Mouse (Mus musculus): ENCODE measurements around the gene Ankrd61. TPM values are rescaled to one million over a fixed set of nuclear protein-coding genes. Genes with fewer than 3 reads are reported as not detected.

Gene Ankrd61
- polyA plus RNA-seq, 1 experiment from 2014 or later = 0.36 TPM

- H3K9ac ChIP-seq (replicated peaks; ENCODE audit: low read depth, low read length) = peak overlapping the region; percentile 39
- H3K36me3 ChIP-seq (ENCODE audit: control insufficient read depth, insufficient read depth, low read length) = peaks cover 17% of the 10 kb centered on the region
- H3K9me3 ChIP-seq (ENCODE audit: control insufficient read depth, low read depth, low read length) = no peaks in the 10 kb centered on the region
- H3K27me3 ChIP-seq (ENCODE audit: control insufficient read depth, insufficient read depth, low read length) = no peaks in the 10 kb centered on the region
- 2% methylated on average over 9 of the region's 9 CpGs for WGBS
- H3K4me2 ChIP-seq (replicated peaks; ENCODE audit: low read depth, low read length) = peak overlapping the region; percentile 58
- peak overlapping the region; percentile 64 for H3K4me3 ChIP-seq (ENCODE audit: low read depth, low read length)
- peaks cover 16% of the 10 kb centered on the region for H3K4me1 ChIP-seq (ENCODE audit: control insufficient read depth, insufficient read depth, low read length)
- ATAC-seq (ENCODE audit: insufficient number of reproducible peaks, insufficient read depth, low FRiP score, low read depth) = no peak
- peak overlapping the region; percentile 66 for H3K27ac ChIP-seq (ENCODE audit: low read length)
Observed at GRCm38 (mm10) chr5:143908926-143909325, 11.4 kb upstream of the Ankrd61 start.

GRCm38 (mm10) chr5:143906429-143906828 is 8.9 kb upstream of the Ankrd61 start:
- ATAC-seq (ENCODE audit: insufficient number of reproducible peaks, insufficient read depth, low FRiP score, low read depth) = no peak
- Histone ChIP-seq H3K9ac (replicated peaks; ENCODE audit: low read depth, low read length) (no peak overlapping the region), H3K4me2 (replicated peaks; ENCODE audit: low read depth, low read length) (no peak overlapping the region), H3K27me3 (ENCODE audit: control insufficient read depth, insufficient read depth, low read length) (no peaks in the 10 kb centered on the region), H3K4me3 (ENCODE audit: low read depth, low read length) (no peak overlapping the region), H3K9me3 (ENCODE audit: control insufficient read depth, low read depth, low read length) (no peaks in the 10 kb centered on the region), H3K27ac (ENCODE audit: low read length) (no peak overlapping the region), H3K4me1 (ENCODE audit: control insufficient read depth, insufficient read depth, low read length) (peaks cover 16% of the 10 kb centered on the region), H3K36me3 (ENCODE audit: control insufficient read depth, insufficient read depth, low read length) (peaks cover 41% of the 10 kb centered on the region)
- 91% methylated on average over 8 of the region's 8 CpGs for WGBS

- Histone ChIP-seq H3K4me1 (ENCODE audit: control insufficient read depth, insufficient read depth, low read length) (peaks cover 8% of the 10 kb centered on the region; the same call in 1 of the 2 replicates), H3K9me3 (ENCODE audit: control insufficient read depth, low read depth, low read length) (no peaks in the 10 kb centered on the region), H3K27me3 (ENCODE audit: control insufficient read depth, insufficient read depth, low read length) (no peaks in the 10 kb centered on the region), H3K27ac (ENCODE audit: low read length) (no peak overlapping the region), H3K4me2 (replicated peaks; ENCODE audit: low read depth, low read length) (no peak overlapping the region), H3K9ac (replicated peaks; ENCODE audit: low read depth, low read length) (no peak overlapping the region), H3K36me3 (ENCODE audit: control insufficient read depth, insufficient read depth, low read length) (peaks cover 52% of the 10 kb centered on the region), H3K4me3 (ENCODE audit: low read depth, low read length) (no peak overlapping the region)
- no peak for ATAC-seq (ENCODE audit: insufficient number of reproducible peaks, insufficient read depth, low FRiP score, low read depth)
- 86% methylated on average over 4 of the region's 4 CpGs for WGBS
Observed at GRCm38 (mm10) chr5:143903813-143904212, 6.3 kb upstream of the Ankrd61 start.

GRCm38 (mm10) chr5:143902111-143902510 is 4.6 kb upstream of the Ankrd61 start:
- no peaks in the 10 kb centered on the region for H3K9me3 ChIP-seq (ENCODE audit: control insufficient read depth, low read depth, low read length)
- H3K4me3 ChIP-seq (ENCODE audit: low read depth, low read length) = no peak overlapping the region
- H3K27me3 ChIP-seq (ENCODE audit: control insufficient read depth, insufficient read depth, low read length) = no peaks in the 10 kb centered on the region
- no peak overlapping the region for H3K27ac ChIP-seq (ENCODE audit: low read length)
- no peaks in the 10 kb centered on the region for H3K4me1 ChIP-seq (ENCODE audit: control insufficient read depth, insufficient read depth, low read length)
- no peak overlapping the region for H3K9ac ChIP-seq (replicated peaks; ENCODE audit: low read depth, low read length)
- peaks cover 62% of the 10 kb centered on the region for H3K36me3 ChIP-seq (ENCODE audit: control insufficient read depth, insufficient read depth, low read length)
- ATAC-seq (ENCODE audit: insufficient number of reproducible peaks, insufficient read depth, low FRiP score, low read depth) = no peak
- H3K4me2 ChIP-seq (replicated peaks; ENCODE audit: low read depth, low read length) = no peak overlapping the region
- WGBS = 79% methylated on average over 3 of the region's 3 CpGs

DNA sequence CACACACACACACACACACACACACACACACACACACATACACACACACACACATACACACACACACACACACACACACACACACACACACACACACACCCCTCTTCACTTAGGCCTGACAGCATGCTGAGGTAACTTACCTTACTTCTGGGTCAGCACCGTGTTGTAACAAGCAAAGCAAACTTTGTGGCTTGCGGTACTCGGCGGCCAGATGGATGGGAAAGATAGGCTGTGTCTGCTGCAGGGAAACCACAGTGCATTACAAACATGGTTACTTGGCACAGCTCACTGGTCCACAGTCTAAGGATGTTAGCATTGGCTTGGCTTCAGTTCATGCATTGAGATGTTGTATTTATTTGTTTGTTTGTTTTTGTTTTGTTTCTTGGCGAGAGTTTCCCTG is 4.1 kb downstream of the Ankrd61 start:
- no peak for ATAC-seq (ENCODE audit: insufficient number of reproducible peaks, insufficient read depth, low FRiP score, low read depth)

GRCm38 (mm10) chr5:143892255-143892886 is 5.1 kb downstream of the Ankrd61 start:
- ATAC-seq (ENCODE audit: insufficient number of reproducible peaks, insufficient read depth, low FRiP score, low read depth) = no peak
- H3K4me1 ChIP-seq (ENCODE audit: control insufficient read depth, insufficient read depth, low read length) = no peaks in the 10 kb centered on the region
- no peak overlapping the region for H3K4me2 ChIP-seq (replicated peaks; ENCODE audit: low read depth, low read length)
- H3K9ac ChIP-seq (replicated peaks; ENCODE audit: low read depth, low read length) = no peak overlapping the region
- H3K27me3 ChIP-seq (ENCODE audit: control insufficient read depth, insufficient read depth, low read length) = no peaks in the 10 kb centered on the region
- WGBS = 68% methylated on average over 9 of the region's 9 CpGs
- no peak overlapping the region for H3K4me3 ChIP-seq (ENCODE audit: low read depth, low read length)
- H3K36me3 ChIP-seq (ENCODE audit: control insufficient read depth, insufficient read depth, low read length) = peaks cover 27% of the 10 kb centered on the region
- no peak overlapping the region for H3K27ac ChIP-seq (ENCODE audit: low read length)
- H3K9me3 ChIP-seq (ENCODE audit: control insufficient read depth, low read depth, low read length) = no peaks in the 10 kb centered on the region

More for the DNA sequence above, 4.1 kb downstream of the Ankrd61 start:
- Histone ChIP-seq H3K4me1 (ENCODE audit: control insufficient read depth, insufficient read depth, low read length) (no peaks in the 10 kb centered on the region), H3K36me3 (ENCODE audit: control insufficient read depth, insufficient read depth, low read length) (peaks cover 32% of the 10 kb centered on the region), H3K4me2 (replicated peaks; ENCODE audit: low read depth, low read length) (no peak overlapping the region), H3K9ac (replicated peaks; ENCODE audit: low read depth, low read length) (no peak overlapping the region), H3K27ac (ENCODE audit: low read length) (no peak overlapping the region), H3K9me3 (ENCODE audit: control insufficient read depth, low read depth, low read length) (no peaks in the 10 kb centered on the region), H3K4me3 (ENCODE audit: low read depth, low read length) (no peak overlapping the region), H3K27me3 (ENCODE audit: control insufficient read depth, insufficient read depth, low read length) (no peaks in the 10 kb centered on the region)
- WGBS = 83% methylated on average over 5 of the region's 5 CpGs

GRCm38 (mm10) chr5:143890741-143891140 is 6.7 kb downstream of the Ankrd61 start:
- Histone ChIP-seq H3K27me3 (ENCODE audit: control insufficient read depth, insufficient read depth, low read length) (no peaks in the 10 kb centered on the region), H3K9ac (replicated peaks; ENCODE audit: low read depth, low read length) (no peak overlapping the region), H3K4me3 (ENCODE audit: low read depth, low read length) (no peak overlapping the region), H3K36me3 (ENCODE audit: control insufficient read depth, insufficient read depth, low read length) (peaks cover 33% of the 10 kb centered on the region), H3K4me2 (replicated peaks; ENCODE audit: low read depth, low read length) (no peak overlapping the region), H3K27ac (ENCODE audit: low read length) (no peak overlapping the region), H3K9me3 (ENCODE audit: control insufficient read depth, low read depth, low read length) (0 out of 2 replicates have a peak, but pooled peaks cover under 1% of the 10 kb centered on the region), H3K4me1 (ENCODE audit: control insufficient read depth, insufficient read depth, low read length) (no peaks in the 10 kb centered on the region)
- 65% methylated on average over 6 of the region's 6 CpGs for WGBS
- no peak for ATAC-seq (ENCODE audit: insufficient number of reproducible peaks, insufficient read depth, low FRiP score, low read depth)

GRCm38 (mm10) chr5:143885274-143885673 is 12.2 kb downstream of the Ankrd61 start:
- Histone ChIP-seq H3K36me3 (ENCODE audit: control insufficient read depth, insufficient read depth, low read length) (peaks cover 66% of the 10 kb centered on the region), H3K27ac (ENCODE audit: low read length) (no peak overlapping the region), H3K9me3 (ENCODE audit: control insufficient read depth, low read depth, low read length) (0 out of 2 replicates have a peak, but pooled peaks cover 2% of the 10 kb centered on the region), H3K4me2 (replicated peaks; ENCODE audit: low read depth, low read length) (no peak overlapping the region), H3K27me3 (ENCODE audit: control insufficient read depth, insufficient read depth, low read length) (no peaks in the 10 kb centered on the region), H3K4me3 (ENCODE audit: low read depth, low read length) (no peak overlapping the region), H3K4me1 (ENCODE audit: control insufficient read depth, insufficient read depth, low read length) (no peaks in the 10 kb centered on the region), H3K9ac (replicated peaks; ENCODE audit: low read depth, low read length) (no peak overlapping the region)
- no peak for ATAC-seq (ENCODE audit: insufficient number of reproducible peaks, insufficient read depth, low FRiP score, low read depth)
- 96% methylated on average over 3 of the region's 3 CpGs for WGBS

GRCm38 (mm10) chr5:143874571-143874970 is 22.9 kb downstream of the Ankrd61 start:
- Histone ChIP-seq H3K4me3 (ENCODE audit: low read depth, low read length) (no peak overlapping the region), H3K27me3 (ENCODE audit: control insufficient read depth, insufficient read depth, low read length) (no peaks in the 10 kb centered on the region)
- no peak for ATAC-seq (ENCODE audit: insufficient number of reproducible peaks, insufficient read depth, low FRiP score, low read depth)

More at GRCm38 (mm10) chr5:143874571-143874970, 22.9 kb downstream of the Ankrd61 start:
- Histone ChIP-seq H3K27ac (ENCODE audit: low read length) (no peak overlapping the region), H3K4me1 (ENCODE audit: control insufficient read depth, insufficient read depth, low read length) (no peaks in the 10 kb centered on the region), H3K9me3 (ENCODE audit: control insufficient read depth, low read depth, low read length) (no peaks in the 10 kb centered on the region), H3K9ac (replicated peaks; ENCODE audit: low read depth, low read length) (no peak overlapping the region), H3K36me3 (ENCODE audit: control insufficient read depth, insufficient read depth, low read length) (peaks cover 38% of the 10 kb centered on the region), H3K4me2 (replicated peaks; ENCODE audit: low read depth, low read length) (no peak overlapping the region)
- 69% methylated on average over 4 of the region's 4 CpGs for WGBS

All from stomach, embryonic 14.5 days (tissue).